Comparison of ENCODE assay signal across 14 mouse cellular contexts in genomic region chr7:68593344-68594016, GRCm38 (mm10).
A peak's percentile ranks its signal among the peaks of the same experiment; 100 is the strongest.
DNase-seq lines count a peak whose midpoint lies in the region; ATAC-seq lines count a peak whose summit lies in the region.
"Had no signal": no experiment of that assay in that cellular context is flagged by ENCODE, and none has a peak within 500 bp of the region (broad histone marks: within the 10 kb centered on the region; RNA-seq: fewer than 3 reads in every experiment).

No protein-coding gene starts in this region.

- H3K4me3 ChIP-seq in forebrain, embryonic 15.5 days, result no peak overlapping the region
- no peak overlapping the region for H3K4me3 ChIP-seq in forebrain, embryonic 10.5 days
- H3K4me3 ChIP-seq in neural tube, embryonic 13.5 days, result no peak overlapping the region
- H3K4me3 ChIP-seq: embryonic facial prominence, embryonic 12.5 days; intestine, embryonic 15.5 days had no signal

- H3K9ac ChIP-seq in forebrain, embryonic 15.5 days (replicated peaks), result no peak overlapping the region
- H3K9ac ChIP-seq in neural tube, embryonic 13.5 days, result no peak overlapping the region
- H3K9ac ChIP-seq: embryonic facial prominence, embryonic 12.5 days; intestine, embryonic 15.5 days; liver, embryonic 14.5 days had no signal

- no peaks in the 10 kb centered on the region for H3K9me3 ChIP-seq in forebrain, embryonic 15.5 days
- no peaks in the 10 kb centered on the region for H3K9me3 ChIP-seq in forebrain, embryonic 10.5 days
- no peaks in the 10 kb centered on the region for H3K9me3 ChIP-seq in neural tube, embryonic 13.5 days
- H3K9me3 ChIP-seq: embryonic facial prominence, embryonic 12.5 days; intestine, embryonic 15.5 days had no signal

- no peaks in the 10 kb centered on the region for H3K36me3 ChIP-seq in forebrain, embryonic 15.5 days
- no peaks in the 10 kb centered on the region for H3K36me3 ChIP-seq in forebrain, embryonic 10.5 days (replicated peaks)
- no peaks in the 10 kb centered on the region for H3K36me3 ChIP-seq in neural tube, embryonic 13.5 days
- H3K36me3 ChIP-seq: embryonic facial prominence, embryonic 12.5 days; intestine, embryonic 15.5 days had no signal

- ATAC-seq in forebrain, embryonic 15.5 days (replicated peaks), result peak; percentile 48; the same call in 1 of the 2 replicates
- no peak for ATAC-seq in neural tube, embryonic 13.5 days (ENCODE audit: low read depth)
- peak; percentile 29; the same call in 1 of the 2 replicates for ATAC-seq in megakaryocyte progenitor cell, adult 5-6 weeks (replicated peaks; ENCODE audit: poor library complexity)
- ATAC-seq: intestine, embryonic 15.5 days had no signal

- WGBS in forebrain, embryonic 15.5 days, result 38% methylated on average over 15 of the region's 15 CpGs
- WGBS in forebrain, embryonic 10.5 days, result 63% methylated on average over 15 of the region's 15 CpGs
- WGBS in neural tube, embryonic 13.5 days, result 42% methylated on average over 15 of the region's 15 CpGs

- no peak for DNase-seq in forebrain, embryonic 10.5 days (ENCODE audit: extremely low spot score, low spot score)
- no peak for DNase-seq in neural tube, embryonic 10.5 days (ENCODE audit: extremely low spot score, low spot score)
- DNase-seq in cerebellum, postnatal 10 days, result no peak
- no peak for DNase-seq in gastrocnemius, adult 8-10 months (ENCODE audit: low spot score in 2 of 2)
- no peak for DNase-seq in urinary bladder, postnatal 36 days (ENCODE audit: low spot score in 2 of 2)
- DNase-seq: B cell, adult 2 months; cerebellum, adult 11-12 months; lung, postnatal 4 days had no signal

- H3K27ac ChIP-seq in forebrain, embryonic 15.5 days (replicated peaks), result no peak overlapping the region
- no peak overlapping the region for H3K27ac ChIP-seq in forebrain, embryonic 10.5 days
- H3K27ac ChIP-seq in neural tube, embryonic 13.5 days (replicated peaks), result no peak overlapping the region
- H3K27ac ChIP-seq: embryonic facial prominence, embryonic 12.5 days; intestine, embryonic 15.5 days; liver, embryonic 14.5 days had no signal

- H3K27me3 ChIP-seq in forebrain, embryonic 15.5 days, result no peaks in the 10 kb centered on the region
- H3K27me3 ChIP-seq in forebrain, embryonic 10.5 days (ENCODE audit: poor library complexity, severe bottlenecking), result peaks cover 7% of the 10 kb centered on the region; the same call in 1 of the 2 replicates
- no peaks in the 10 kb centered on the region for H3K27me3 ChIP-seq in neural tube, embryonic 13.5 days
- H3K27me3 ChIP-seq: embryonic facial prominence, embryonic 12.5 days; intestine, embryonic 15.5 days had no signal

- no peak overlapping the region for H3K4me2 ChIP-seq in forebrain, embryonic 15.5 days (replicated peaks)
- peak overlapping the region; percentile 26 for H3K4me2 ChIP-seq in neural tube, embryonic 13.5 days
- H3K4me2 ChIP-seq: embryonic facial prominence, embryonic 12.5 days; intestine, embryonic 15.5 days had no signal

- H3K4me1 ChIP-seq in forebrain, embryonic 15.5 days, result peaks cover 5% of the 10 kb centered on the region; the same call in 1 of the 2 replicates
- peaks cover 6% of the 10 kb centered on the region for H3K4me1 ChIP-seq in forebrain, embryonic 10.5 days
- peaks cover 13% of the 10 kb centered on the region for H3K4me1 ChIP-seq in neural tube, embryonic 13.5 days (replicated peaks)
- H3K4me1 ChIP-seq: embryonic facial prominence, embryonic 12.5 days; intestine, embryonic 15.5 days had no signal
